Mouse (Mus musculus): Measurements from ENCODE around the gene Npffr2. TPM values are rescaled to one million over a fixed set of nuclear protein-coding genes. Genes with fewer than 3 reads are reported as not detected.
A peak's percentile ranks its signal among the peaks of the same experiment; 100 is the strongest.

Gene Npffr2
- polyA plus RNA-seq, 1 experiment from 2014 or later, result 0.15 TPM

DNA sequence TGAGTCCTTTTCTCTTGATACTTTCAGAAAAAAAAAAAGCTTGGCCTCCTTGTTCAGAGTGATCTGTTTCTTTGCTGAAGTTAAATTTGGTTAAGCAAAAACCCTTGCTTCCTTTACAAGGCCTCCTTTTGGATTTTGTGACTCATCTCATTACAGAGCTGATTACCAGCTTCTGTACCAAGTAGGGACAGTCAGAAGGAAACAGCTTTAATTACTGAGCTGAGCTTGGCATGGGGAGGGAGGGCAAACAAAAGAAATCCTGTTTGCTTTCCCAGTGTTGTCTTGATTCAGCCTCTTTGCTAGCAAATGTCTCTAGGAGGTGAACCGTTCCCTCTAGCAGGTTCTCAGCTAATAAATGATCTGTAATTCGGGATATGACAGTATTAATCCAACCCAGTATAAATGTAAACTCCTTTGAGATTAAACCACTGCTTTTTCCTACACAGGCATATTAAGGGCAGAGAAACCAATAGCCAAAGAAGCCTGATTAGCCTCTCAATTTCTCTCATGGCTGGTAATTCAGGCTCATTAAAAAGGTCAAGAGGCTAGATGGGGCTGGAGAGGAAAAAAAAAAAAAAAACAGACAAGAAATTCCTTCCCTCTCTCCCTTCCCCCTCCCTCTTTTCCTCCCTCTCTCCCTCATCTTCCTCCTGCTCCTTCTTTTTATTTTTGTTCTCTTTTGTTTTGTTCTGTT is 84.2 kb downstream of the Npffr2 start:
- H3K9ac ChIP-seq (ENCODE audit: low read length), result no peak overlapping the region
- WGBS, result 42% methylated on average over 2 of the region's 2 CpGs
- no peak for ATAC-seq (ENCODE audit: insufficient read depth, low FRiP score)

DNA sequence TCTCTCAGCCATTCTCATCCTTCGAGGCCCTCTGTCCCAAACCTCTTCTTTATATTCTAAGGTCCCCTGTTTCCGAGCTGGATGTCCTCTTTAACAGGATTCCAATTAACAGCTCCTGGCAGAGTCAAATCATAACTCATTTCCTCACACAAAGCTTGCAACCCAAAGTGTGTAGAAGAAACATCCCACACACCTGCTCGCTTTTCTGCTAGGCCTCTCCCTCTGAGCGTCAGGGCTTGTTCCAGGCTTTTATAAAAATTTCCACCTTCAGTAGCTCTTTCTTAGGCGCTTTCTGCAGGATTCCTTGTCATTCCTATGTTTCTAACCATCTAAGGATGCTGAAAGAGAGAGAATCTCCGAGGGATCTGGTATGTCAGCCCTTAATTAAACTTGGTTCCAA is 85.0 kb downstream of the Npffr2 start:
- ATAC-seq (ENCODE audit: insufficient read depth, low FRiP score), result no peak
- 71% methylated on average over 6 of the region's 6 CpGs for WGBS

More for the DNA sequence above, 84.2 kb downstream of the Npffr2 start:
- H3K27ac ChIP-seq (ENCODE audit: low read length), result no peak overlapping the region
- H3K27me3 ChIP-seq (ENCODE audit: control insufficient read depth, insufficient read depth, low read length), result no peaks in the 10 kb centered on the region
- no peaks in the 10 kb centered on the region for H3K4me1 ChIP-seq (ENCODE audit: control insufficient read depth, insufficient read depth, low read length)
- H3K9me3 ChIP-seq (replicated peaks; ENCODE audit: control insufficient read depth, low read length), result 0 out of 2 replicates have a peak, but pooled peaks cover 3% of the 10 kb centered on the region
- H3K4me2 ChIP-seq (ENCODE audit: low read depth, low read length), result no peak overlapping the region
- no peaks in the 10 kb centered on the region for H3K36me3 ChIP-seq (ENCODE audit: control insufficient read depth, insufficient read depth, low read length)
- no peak overlapping the region for H3K4me3 ChIP-seq (replicated peaks; ENCODE audit: low read length)

DNA sequence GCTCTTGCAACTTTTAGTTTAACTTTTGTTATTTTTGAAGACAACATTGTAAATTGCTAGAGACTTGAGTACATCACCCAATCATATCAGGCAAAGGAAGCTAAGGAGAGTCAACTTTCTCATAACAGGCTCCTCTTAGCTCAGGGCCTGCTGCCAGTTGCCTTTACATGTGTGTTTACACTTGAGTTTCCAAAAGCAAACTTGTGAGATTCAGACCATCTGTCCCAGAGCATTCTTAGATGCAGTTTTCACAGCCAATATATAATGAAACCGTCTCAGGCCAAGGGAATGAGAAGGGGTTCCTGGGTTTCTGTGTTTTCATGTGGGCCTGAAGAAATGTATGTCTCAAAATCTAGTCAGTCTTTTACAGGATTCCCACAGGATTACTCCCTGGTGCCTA is 104.4 kb downstream of the Npffr2 start:
- WGBS, result 32% methylated on average over 1 of the region's 1 CpGs
- Histone ChIP-seq H3K9me3 (replicated peaks; ENCODE audit: control insufficient read depth, low read length) (no peaks in the 10 kb centered on the region), H3K27me3 (ENCODE audit: control insufficient read depth, insufficient read depth, low read length) (no peaks in the 10 kb centered on the region), H3K36me3 (ENCODE audit: control insufficient read depth, insufficient read depth, low read length) (no peaks in the 10 kb centered on the region), H3K4me1 (ENCODE audit: control insufficient read depth, insufficient read depth, low read length) (no peaks in the 10 kb centered on the region), H3K4me3 (replicated peaks; ENCODE audit: low read length) (no peak overlapping the region), H3K9ac (ENCODE audit: low read length) (no peak overlapping the region), H3K4me2 (ENCODE audit: low read depth, low read length) (no peak overlapping the region), H3K27ac (ENCODE audit: low read length) (no peak overlapping the region)
- peak; percentile 62; the same call in 1 of the 2 replicates for ATAC-seq (ENCODE audit: insufficient read depth, low FRiP score)

More for the DNA sequence above, 85.0 kb downstream of the Npffr2 start:
- H3K36me3 ChIP-seq (ENCODE audit: control insufficient read depth, insufficient read depth, low read length), result no peaks in the 10 kb centered on the region
- no peak overlapping the region for H3K9ac ChIP-seq (ENCODE audit: low read length)
- H3K4me2 ChIP-seq (ENCODE audit: low read depth, low read length), result no peak overlapping the region
- no peaks in the 10 kb centered on the region for H3K4me1 ChIP-seq (ENCODE audit: control insufficient read depth, insufficient read depth, low read length)
- no peaks in the 10 kb centered on the region for H3K27me3 ChIP-seq (ENCODE audit: control insufficient read depth, insufficient read depth, low read length)
- no peak overlapping the region for H3K27ac ChIP-seq (ENCODE audit: low read length)
- H3K4me3 ChIP-seq (replicated peaks; ENCODE audit: low read length), result no peak overlapping the region
- H3K9me3 ChIP-seq (replicated peaks; ENCODE audit: control insufficient read depth, low read length), result 0 out of 2 replicates have a peak, but pooled peaks cover 3% of the 10 kb centered on the region

Other genes with a start within 250 kb of the Npffr2 start
- 48.6 and 60.9 TPM in 2 replicates for gene Gc, start 69.5 kb upstream of the Npffr2 start, polyA plus RNA-seq (2015; fragmentation: Nextera tagmentation; extraction: Ambion mirVana)